Mouse (Mus musculus) heart, adult 9 months (tissue): Measurements from ENCODE around the gene Hepacam2.
"Not testable (repeated sequence)": the region's sequence is repeated elsewhere in the genome, so short reads cannot be mapped to it uniquely, and the experiment has no call there.

Experiments
- DNase-seq, 2 experiments: peaks; one replicate each; pipeline ENCODE4 v3.0.0; 2022; ENCODE audit warnings: low spot score in 2 of 2

Gene Hepacam2

DNA sequence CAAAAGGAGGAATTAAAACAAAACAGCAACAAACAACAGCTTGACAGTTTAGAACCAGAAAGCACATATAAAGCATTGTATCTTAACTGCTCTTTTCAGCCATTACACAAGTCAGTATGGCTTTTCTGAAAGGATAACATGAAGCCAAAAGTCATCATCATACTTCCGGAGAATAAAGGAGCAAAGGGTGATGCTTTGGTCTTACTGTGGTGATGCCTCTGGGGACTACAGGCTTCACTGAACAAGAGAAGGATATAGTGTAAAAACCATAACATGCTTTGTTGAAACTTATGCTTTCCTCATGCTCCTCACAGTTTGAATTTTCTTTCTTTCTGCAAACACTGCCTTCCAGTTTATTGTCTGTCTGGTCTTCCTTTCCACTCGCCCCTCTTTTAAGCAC, 34.5 kb downstream of the Hepacam2 start:
- no peak for DNase-seq

DNA sequence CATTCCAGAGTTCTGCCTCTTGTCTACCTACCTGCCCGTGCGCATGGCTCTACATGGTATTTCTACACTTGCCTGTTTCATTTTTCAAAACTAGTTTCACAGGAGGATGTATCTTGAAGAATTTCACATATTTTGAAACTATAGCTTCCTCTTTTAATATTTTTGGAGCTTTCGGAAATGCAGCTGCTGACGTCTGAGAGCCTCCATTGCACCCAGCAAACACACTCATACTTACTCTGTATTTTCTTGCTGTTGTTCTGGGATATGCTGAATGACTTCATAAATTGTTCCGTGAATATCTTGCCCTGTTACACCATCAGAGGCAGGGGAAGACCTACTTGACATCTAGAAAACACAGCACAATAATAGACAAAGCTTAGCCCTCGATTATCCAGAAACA, 35.1 kb downstream of the Hepacam2 start:
- no peak for DNase-seq

GRCm38 (mm10) chr6:3455944-3456536, 42.1 kb downstream of the Hepacam2 start:
- DNase-seq, result no peak

DNA sequence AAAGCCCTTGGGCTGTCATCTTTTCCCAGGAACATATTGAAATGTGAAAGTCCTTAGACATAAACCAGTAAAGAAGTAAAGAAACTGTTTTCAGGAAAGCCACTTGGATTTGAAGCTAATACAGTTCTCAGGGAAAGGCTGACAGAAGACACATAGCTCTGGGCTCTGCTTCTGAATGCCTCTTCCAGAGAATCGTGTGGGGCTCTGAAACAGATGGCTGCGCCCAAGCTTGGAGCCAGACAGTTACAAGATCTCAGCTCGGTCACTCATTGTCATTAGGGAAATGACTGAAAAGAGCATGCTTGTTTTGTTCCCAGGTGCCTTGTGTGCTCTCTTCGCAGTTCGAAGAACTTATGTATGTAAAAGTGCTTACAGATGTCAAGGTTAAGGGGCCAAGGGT, 43.7 kb downstream of the Hepacam2 start:
- no peak for DNase-seq

DNA sequence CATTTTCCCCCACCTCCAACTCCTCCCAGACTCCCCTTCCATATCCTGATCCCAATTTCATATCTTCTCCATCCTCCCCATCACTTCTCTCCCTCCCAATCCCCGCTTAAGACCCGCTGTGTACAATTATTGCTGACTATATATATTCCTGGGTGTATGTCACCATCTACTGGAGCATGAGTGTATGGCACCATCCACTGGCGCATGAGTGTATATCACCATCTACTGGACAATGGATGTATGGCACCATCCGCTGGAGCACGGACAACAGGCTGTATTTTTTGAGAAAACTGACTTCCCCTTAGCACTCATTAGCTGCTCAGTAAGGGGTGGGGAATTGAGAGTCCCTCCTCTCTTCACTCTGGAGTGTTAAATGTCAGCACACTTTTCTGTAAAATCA, 50.7 kb downstream of the Hepacam2 start:
- DNase-seq, result peak; percentile 54 to 77

DNA sequence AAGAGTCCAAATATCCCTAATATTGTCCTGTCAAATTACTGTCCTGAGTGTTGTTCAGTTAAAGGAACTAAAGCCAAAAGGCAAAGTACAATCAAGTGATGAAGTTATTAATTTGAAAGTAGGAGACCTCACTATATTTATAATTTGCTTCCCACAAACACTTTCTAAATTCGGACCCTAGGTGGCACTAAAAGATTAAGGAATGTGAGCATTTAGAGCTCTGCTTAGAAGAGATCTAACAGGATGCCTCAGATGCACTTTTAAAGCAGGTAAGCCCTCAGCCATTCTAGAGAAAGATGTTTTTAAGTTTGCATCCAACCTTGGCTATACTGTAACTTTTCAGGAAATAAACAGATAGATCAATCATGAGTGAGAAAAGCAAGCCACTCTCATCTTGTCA, 54.2 kb downstream of the Hepacam2 start:
- DNase-seq, result no peak

DNA sequence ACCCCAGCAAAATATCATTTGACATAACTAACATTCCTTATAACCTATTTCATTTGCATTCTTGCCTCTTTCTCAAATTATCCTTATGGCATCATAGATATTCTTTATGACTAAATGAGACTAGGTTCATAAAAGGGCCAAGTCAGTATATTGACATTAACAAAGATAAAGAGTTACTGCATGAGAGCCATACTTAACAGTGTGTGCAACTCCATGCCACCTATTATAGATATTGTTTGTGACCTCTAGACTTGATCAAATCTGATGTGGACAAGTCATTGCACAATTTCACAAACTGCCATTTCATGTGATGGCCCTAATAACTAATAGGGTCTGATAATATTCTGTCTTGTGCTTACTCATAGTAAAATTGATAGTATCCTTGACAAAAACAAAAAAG, 62.0 kb downstream of the Hepacam2 start:
- DNase-seq, result no peak

DNA sequence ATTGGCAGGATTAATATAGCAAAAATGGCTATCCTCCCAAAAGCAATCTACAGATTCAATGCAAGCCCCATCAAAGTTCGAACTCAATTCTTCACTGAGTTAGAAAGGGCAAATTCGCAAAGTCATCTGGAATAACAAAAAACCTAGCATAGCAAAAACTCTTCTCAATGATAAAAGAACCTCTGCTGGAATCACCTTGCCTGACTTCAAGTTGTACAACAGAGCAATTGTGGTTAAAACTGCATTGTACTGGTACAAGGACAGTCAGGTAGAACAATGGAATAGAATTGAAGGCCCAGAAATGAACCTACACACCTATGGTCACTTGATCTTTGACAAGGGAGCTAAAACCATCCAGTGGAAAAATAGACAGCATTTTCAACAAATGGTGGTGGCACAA, 67.1 kb downstream of the Hepacam2 start:
- DNase-seq, result not testable (repeated sequence)

DNA sequence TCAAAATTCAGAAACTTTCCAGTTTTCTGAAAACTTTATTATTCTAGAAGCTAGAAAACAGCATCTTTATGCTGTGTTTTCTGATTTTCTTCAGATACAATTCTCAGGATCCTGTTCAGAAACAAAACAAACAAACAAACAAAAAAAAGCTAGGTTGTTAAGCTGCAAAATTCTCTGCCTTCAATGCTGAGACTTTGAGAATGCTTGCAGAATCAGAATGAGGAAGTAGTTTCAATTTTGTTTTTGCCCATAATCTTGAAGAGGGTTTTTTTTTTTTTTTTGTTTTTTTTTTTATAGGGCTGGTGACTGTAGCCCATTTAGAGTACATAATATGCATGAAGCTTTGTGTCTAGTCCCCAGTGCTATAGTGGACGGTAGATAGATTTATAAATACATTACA, 71.1 kb downstream of the Hepacam2 start:
- DNase-seq, result no peak

GRCm38 (mm10) chr6:3425333-3425732, 72.8 kb downstream of the Hepacam2 start:
- not testable (repeated sequence) for DNase-seq

GRCm38 (mm10) chr6:3424613-3425277, 73.4 kb downstream of the Hepacam2 start:
- DNase-seq, result peak; percentile 38 to 44
